Mouse (Mus musculus) frontal cortex, postnatal 25 days (tissue): Measurements from ENCODE around the gene Olfr1474.
"Not testable (repeated sequence)": the region's sequence is repeated elsewhere in the genome, so short reads cannot be mapped to it uniquely, and the experiment has no call there.

Source experiments
- DNase-seq, 2 experiments: peaks; one replicate each; pipeline ENCODE4 v3.0.0; 2022; ENCODE audit warnings: low spot score in 2 of 2

Gene Olfr1474

DNA sequence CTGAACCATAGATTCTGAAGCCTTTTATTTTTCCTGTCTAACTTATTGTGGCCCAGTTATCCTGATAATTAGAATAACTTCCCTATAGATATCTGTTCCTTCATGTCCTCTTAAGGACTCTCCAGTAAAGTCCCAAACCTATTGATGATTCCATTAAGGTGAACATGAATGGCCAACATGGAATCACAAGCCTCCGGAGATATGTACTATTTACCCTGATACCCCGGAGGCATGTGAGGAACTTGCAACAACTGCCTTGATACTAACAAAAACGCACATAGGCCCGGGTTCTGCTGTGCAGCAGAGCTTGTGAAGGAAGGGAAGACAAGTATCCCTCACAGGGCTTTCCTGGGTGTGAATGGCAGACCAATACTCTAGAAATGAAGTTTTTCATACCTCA is at the start of gene Olfr1474:
Gene Olfr1474, plus strand, starts transcription at position 301 of the 400 bp plus-strand sequence.
- DNase-seq, result not testable (repeated sequence)

DNA sequence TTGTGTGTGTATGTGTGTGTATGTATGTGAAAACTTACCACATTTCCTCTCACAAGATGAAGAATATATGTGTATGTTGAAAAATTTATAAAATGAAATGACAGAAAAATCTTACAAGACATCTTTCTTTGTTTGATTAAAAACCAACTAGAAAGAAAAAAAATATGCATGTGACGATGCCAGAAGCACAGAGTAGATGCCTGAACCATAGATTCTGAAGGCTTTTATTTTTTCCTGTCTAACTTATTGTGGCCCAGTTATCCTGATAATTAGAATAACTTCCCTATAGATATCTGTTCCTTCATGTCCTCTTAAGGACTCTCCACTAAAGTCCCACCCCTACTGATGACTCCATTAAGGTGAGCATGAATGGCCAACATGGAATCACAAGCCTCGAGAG is 26.3 kb upstream of the Olfr1474 start, which contains the start of gene Olfr1471:
Gene Olfr1471, plus strand, starts transcription at position 301 of the 400 bp plus-strand sequence.
- DNase-seq, result not testable (repeated sequence)

DNA sequence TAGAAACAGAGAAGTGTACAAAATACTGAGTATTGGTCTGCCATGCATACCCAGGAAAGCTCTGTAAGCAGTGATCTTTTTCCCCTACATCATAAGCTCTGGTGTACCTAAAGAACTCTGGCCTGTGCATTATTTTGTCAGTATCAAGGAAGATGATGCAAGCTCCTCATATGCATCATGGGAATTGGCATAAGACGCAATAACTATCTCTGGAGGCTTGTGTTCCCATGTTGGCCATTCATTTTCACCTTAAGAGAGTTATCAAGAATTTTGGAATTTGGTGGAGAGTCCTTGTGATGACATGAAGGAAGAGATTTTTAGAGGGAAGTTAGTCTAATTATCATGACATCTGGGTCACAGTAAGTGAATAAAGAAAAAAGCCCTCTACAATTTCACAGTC is 13.4 kb upstream of the Olfr1474 start, which contains the start of gene Olfr1472:
Gene Olfr1472, minus strand, starts transcription at position 101 of the 400 bp plus-strand sequence.
- DNase-seq, result no peak

DNA sequence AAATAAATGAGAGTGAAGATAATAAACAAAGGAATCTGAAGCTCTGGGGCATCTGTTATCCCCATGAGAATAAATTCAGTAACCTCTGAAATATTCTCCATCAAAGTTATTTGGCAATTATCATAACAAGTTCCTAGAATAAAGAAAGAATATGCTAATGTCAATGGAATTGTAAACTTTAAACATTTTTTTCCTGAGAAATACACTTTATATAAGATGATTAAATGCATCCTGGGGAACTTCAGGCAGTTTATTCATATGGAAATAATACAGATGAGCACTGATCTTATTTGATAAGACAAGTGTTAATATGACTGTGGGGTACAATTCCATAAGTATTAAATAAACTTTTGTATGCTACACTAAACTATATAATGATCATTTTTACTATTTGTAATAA is 10.7 kb downstream of the Olfr1474 start, which contains the start of gene Olfr1475:
Gene Olfr1475, minus strand, starts transcription at position 101 of the 400 bp plus-strand sequence.
- DNase-seq, result no peak

DNA sequence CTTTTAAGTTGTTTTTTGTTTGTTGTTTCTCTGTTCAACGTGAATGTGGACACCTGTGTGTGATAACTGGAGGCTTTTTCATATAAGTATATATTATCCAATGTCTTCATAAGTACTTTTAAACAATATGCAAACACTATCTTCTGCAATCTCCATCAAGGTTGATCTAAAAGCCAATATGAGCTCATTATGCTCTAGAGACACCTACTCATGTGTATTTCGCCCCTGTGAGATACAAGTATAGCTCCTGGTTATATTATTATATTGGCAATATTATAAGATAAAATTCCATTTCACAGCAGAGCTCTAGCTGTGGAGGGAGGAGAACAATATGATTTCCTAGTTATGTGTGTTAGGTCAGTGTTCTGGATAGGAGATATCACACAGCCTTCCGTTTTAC is 30.9 kb downstream of the Olfr1474 start, which contains the start of gene Olfr1477:
Gene Olfr1477, plus strand, starts transcription at position 301 of the 400 bp plus-strand sequence.
- DNase-seq, result no peak
